Mouse (Mus musculus): ENCODE measurements around the gene Ppp1cb. TPM values are rescaled to one million over a fixed set of nuclear protein-coding genes. Genes with fewer than 3 reads are reported as not detected.
A peak's percentile ranks its signal among the peaks of the same experiment; 100 is the strongest.

Ppp1cb gene
- polyA plus RNA-seq, 1 experiment, result 21.2 TPM

DNA sequence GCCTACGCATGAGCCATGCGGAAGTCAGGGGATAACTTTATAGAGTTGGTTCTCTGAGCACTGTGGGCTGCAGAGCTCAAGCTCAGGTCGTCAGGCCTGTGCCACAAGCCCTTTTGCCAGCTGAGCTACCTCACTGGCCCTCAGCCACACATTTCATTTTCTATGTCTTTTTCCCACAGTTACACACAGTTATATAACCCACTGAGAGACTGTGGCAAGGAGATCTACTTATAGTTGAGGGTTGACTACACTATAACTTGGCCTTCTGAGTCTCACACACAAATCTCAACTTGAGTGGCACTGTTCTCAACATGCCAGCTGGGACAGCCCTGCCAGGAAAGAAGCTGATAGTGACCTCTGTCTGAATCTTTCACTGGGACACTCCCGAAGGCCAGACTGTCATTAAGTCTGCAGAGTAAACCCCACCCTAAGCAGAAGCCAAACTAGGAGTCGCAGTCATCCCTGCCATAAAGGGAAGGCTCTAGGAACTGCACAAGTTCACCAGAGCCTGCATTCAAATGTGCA is 44.1 kb upstream of the Ppp1cb start:
- no peak for TF ChIP-seq POLR2A (IDR thresholded peaks at IDR 0.05; ENCODE audit: control insufficient read depth, low read depth, low read length)
- Histone ChIP-seq H3K27me3 (ENCODE audit: control insufficient read depth, insufficient read depth, low read length) (no peaks in the 10 kb centered on the region), H3K4me1 (ENCODE audit: control insufficient read depth, insufficient read depth, low read length) (no peaks in the 10 kb centered on the region), H3K4me3 (ENCODE audit: control insufficient read depth, low read depth, low read length) (no peak overlapping the region), H3K36me3 (ENCODE audit: control insufficient read depth, insufficient read depth, low read length) (no peaks in the 10 kb centered on the region), H3K27ac (ENCODE audit: control insufficient read depth, insufficient read depth, low read depth, low read length) (no peak overlapping the region)

DNA sequence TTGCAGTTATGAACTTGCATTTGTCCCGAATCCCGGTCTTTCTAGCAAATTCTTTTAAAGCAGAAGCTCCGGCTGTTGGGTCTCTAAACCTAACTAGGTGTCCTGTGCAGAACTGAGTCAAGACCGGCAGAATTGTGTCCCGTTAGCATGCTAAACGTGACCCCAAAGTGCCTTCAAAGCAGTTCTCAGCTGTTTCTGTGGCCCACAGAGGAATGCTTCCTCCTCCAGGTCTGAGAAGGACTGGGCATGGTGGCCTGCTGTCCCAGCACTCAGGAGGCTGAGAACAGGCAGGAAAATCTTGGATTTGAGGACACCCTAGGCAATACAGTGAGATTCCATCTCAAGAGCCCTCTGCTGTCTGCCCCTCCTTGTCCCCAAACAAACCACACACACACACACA is 43.1 kb upstream of the Ppp1cb start:
- no peaks in the 10 kb centered on the region for H3K4me1 ChIP-seq (ENCODE audit: control insufficient read depth, insufficient read depth, low read length)

DNA sequence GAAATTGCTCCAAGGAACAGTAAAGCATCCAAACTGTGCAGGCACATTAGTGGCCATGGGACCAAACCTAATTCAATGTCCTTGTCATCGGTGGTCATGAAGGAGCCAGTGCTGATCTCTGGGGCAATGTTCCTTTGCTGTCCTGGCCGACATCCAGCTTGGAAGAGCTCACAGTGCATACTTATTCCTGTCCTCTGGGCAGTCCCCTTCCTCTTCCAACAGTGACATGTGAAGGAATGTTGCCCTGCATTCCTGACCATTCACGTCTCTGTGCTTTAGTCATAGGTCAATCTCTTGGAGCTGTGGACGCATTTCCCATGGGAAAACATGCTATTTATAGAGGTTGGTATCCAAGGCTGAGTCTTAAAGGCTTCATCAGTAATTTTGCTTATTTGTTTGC is 41.8 kb upstream of the Ppp1cb start:
- Histone ChIP-seq H3K36me3 (ENCODE audit: control insufficient read depth, insufficient read depth, low read length) (no peaks in the 10 kb centered on the region), H3K4me1 (ENCODE audit: control insufficient read depth, insufficient read depth, low read length) (peaks cover under 1% of the 10 kb centered on the region; the same call in 1 of the 2 replicates), H3K27me3 (ENCODE audit: control insufficient read depth, insufficient read depth, low read length) (no peaks in the 10 kb centered on the region), H3K4me3 (ENCODE audit: control insufficient read depth, low read depth, low read length) (no peak overlapping the region), H3K27ac (ENCODE audit: control insufficient read depth, insufficient read depth, low read depth, low read length) (no peak overlapping the region)
- TF ChIP-seq POLR2A (IDR thresholded peaks at IDR 0.05; ENCODE audit: control insufficient read depth, low read depth, low read length) (no peak), CTCF (IDR thresholded peaks at IDR 0.05; ENCODE audit: control insufficient read depth, insufficient read depth, insufficient replicate concordance, low read depth, low read length) (no peak)

More for the DNA sequence above, 43.1 kb upstream of the Ppp1cb start:
- H3K36me3 ChIP-seq (ENCODE audit: control insufficient read depth, insufficient read depth, low read length), result no peaks in the 10 kb centered on the region
- H3K27ac ChIP-seq (ENCODE audit: control insufficient read depth, insufficient read depth, low read depth, low read length), result no peak overlapping the region
- H3K27me3 ChIP-seq (ENCODE audit: control insufficient read depth, insufficient read depth, low read length), result no peaks in the 10 kb centered on the region
- TF ChIP-seq CTCF (IDR thresholded peaks at IDR 0.05; ENCODE audit: control insufficient read depth, insufficient read depth, insufficient replicate concordance, low read depth, low read length) (no peak), POLR2A (IDR thresholded peaks at IDR 0.05; ENCODE audit: control insufficient read depth, low read depth, low read length) (no peak)
- no peak overlapping the region for H3K4me3 ChIP-seq (ENCODE audit: control insufficient read depth, low read depth, low read length)

DNA sequence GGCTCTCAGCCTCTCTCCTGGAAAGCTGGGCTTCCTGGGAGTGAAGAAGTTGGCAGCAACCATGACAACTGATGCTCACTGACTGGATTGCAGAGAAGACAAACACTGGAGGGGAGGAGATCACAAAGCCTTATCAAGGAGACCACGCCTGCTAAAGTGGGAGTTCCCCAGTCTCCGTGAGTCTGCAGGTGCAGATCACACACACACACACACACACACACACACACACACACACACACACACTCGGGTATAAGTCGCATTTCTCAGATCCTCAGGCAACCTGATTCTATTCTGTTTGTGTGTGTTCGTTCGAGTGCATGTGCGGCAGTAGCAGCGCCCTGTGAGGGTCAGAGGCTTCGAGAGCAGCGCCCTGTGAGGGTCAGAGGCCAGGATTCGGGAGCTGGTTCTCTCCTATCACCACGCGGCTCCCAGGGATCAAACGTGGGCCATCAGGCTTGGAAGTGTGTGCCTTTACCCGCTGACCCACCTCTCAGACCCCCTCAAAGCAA is 36.5 kb upstream of the Ppp1cb start:
- H3K4me1 ChIP-seq (ENCODE audit: control insufficient read depth, insufficient read depth, low read length), result peaks cover 13% of the 10 kb centered on the region
- no peaks in the 10 kb centered on the region for H3K36me3 ChIP-seq (ENCODE audit: control insufficient read depth, insufficient read depth, low read length)
- no peaks in the 10 kb centered on the region for H3K27me3 ChIP-seq (ENCODE audit: control insufficient read depth, insufficient read depth, low read length)
- H3K4me3 ChIP-seq (ENCODE audit: control insufficient read depth, low read depth, low read length), result no peak overlapping the region; the same call in 1 of the 2 replicates
- no peak for TF ChIP-seq CTCF (IDR thresholded peaks at IDR 0.05; ENCODE audit: control insufficient read depth, insufficient read depth, insufficient replicate concordance, low read depth, low read length)
- TF ChIP-seq POLR2A (IDR thresholded peaks at IDR 0.05; ENCODE audit: control insufficient read depth, low read depth, low read length), result no peak
- H3K27ac ChIP-seq (ENCODE audit: control insufficient read depth, insufficient read depth, low read depth, low read length), result no peak overlapping the region

DNA sequence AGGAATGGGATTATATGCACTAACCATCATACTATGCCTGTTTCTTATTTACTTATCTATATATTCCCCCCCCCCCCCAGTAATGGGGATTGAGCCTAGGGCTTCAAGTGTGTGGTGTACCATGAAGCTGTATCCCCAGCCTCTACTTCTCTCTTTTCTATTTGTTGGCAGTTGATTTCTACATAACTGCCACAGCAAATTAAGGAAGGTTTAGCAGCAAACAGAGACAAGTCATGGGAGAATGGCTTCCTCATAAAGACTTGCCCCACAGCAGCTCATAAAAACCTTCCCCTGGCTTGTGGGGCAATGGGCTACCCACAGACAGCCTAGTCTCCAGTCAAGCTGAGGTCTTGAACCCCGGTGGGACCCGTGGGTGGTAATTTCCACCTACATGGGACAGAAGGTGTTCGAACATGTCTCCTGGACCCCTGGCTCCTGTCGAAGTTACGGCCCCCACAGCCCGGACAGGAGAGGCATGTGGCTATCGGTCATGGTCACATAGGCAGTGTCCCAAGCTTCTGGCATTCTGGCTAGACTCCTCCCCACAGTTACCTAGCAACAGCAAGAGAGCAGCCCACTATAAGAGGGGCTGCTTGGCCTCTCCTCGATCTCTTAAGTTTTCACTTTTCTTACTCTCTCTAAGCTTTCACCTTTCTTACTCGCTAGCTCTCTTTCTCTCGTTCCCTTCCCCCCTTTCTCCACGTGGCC is 35.1 kb upstream of the Ppp1cb start:
- H3K27ac ChIP-seq (ENCODE audit: control insufficient read depth, insufficient read depth, low read depth, low read length), result no peak overlapping the region
- H3K36me3 ChIP-seq (ENCODE audit: control insufficient read depth, insufficient read depth, low read length), result no peaks in the 10 kb centered on the region
- TF ChIP-seq CTCF (IDR thresholded peaks at IDR 0.05; ENCODE audit: control insufficient read depth, insufficient read depth, insufficient replicate concordance, low read depth, low read length) (no peak), POLR2A (IDR thresholded peaks at IDR 0.05; ENCODE audit: control insufficient read depth, low read depth, low read length) (peak; percentile 39; the same call in 1 of the 2 replicates)
- H3K4me3 ChIP-seq (ENCODE audit: control insufficient read depth, low read depth, low read length), result peak overlapping the region; percentile 68
- H3K27me3 ChIP-seq (ENCODE audit: control insufficient read depth, insufficient read depth, low read length), result no peaks in the 10 kb centered on the region
- H3K4me1 ChIP-seq (ENCODE audit: control insufficient read depth, insufficient read depth, low read length), result peaks cover 13% of the 10 kb centered on the region

DNA sequence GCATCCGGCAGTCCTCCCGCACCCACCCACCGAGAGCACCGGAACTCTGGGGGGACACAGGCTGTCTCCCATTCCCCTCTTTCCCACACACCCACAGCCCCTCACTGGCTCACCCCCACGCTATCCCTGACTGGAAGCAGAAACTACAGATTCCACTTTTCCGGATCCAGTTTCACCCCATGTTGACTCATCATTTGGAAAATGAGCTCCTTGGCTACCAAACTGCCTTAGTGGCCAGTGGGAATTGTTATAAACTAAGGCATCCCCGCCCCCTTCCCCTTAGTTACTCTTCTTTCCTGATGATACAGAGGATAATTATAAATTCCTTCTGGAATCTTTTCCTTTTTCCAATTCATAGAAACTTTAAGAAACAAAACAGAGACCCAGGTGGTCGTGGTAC is 34.2 kb upstream of the Ppp1cb start:
- TF ChIP-seq POLR2A (IDR thresholded peaks at IDR 0.05; ENCODE audit: control insufficient read depth, low read depth, low read length) (no peak), CTCF (IDR thresholded peaks at IDR 0.05; ENCODE audit: control insufficient read depth, insufficient read depth, insufficient replicate concordance, low read depth, low read length) (no peak)
- H3K4me1 ChIP-seq (ENCODE audit: control insufficient read depth, insufficient read depth, low read length), result peaks cover 13% of the 10 kb centered on the region
- H3K36me3 ChIP-seq (ENCODE audit: control insufficient read depth, insufficient read depth, low read length), result no peaks in the 10 kb centered on the region
- H3K4me3 ChIP-seq (ENCODE audit: control insufficient read depth, low read depth, low read length), result peak overlapping the region; percentile 68
- H3K27ac ChIP-seq (ENCODE audit: control insufficient read depth, insufficient read depth, low read depth, low read length), result 0 out of 2 replicates have a peak overlapping the region, but pooled peaks have one; percentile 7
- no peaks in the 10 kb centered on the region for H3K27me3 ChIP-seq (ENCODE audit: control insufficient read depth, insufficient read depth, low read length)

DNA sequence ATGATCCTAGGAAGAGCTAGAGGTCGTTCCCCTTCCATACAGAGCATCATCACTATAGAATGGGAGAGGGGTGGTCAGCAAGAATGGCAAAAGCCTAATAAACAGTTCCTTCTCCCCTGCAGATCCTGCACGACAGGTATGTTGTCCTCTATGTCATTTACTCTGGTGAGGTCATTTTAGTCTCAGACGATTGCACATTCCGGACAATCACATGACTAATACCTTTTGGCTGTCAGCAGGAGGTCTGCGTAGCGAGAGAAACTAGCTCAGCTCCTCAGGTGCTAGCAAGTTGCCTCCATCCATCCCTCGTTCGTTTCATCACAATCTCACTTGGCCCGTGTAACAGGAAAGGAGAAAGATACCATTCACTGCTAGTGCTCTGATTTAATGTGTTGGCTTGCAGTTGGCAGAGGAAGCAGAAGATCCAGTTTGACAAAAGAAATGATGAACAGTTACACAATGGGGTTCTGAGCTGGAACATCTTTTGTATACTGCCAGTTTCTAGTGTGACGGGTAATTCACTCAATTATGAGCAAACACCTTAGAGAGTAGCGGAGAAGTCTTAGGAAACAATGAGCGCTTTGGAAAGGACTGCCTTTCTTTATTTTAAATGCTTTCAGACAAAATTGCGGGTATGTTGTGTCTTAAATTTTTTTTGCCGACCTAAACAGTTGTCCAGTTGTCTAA is 33.0 kb upstream of the Ppp1cb start:
- Histone ChIP-seq H3K27ac (ENCODE audit: control insufficient read depth, insufficient read depth, low read depth, low read length) (no peak overlapping the region), H3K36me3 (ENCODE audit: control insufficient read depth, insufficient read depth, low read length) (no peaks in the 10 kb centered on the region)
- TF ChIP-seq CTCF (IDR thresholded peaks at IDR 0.05; ENCODE audit: control insufficient read depth, insufficient read depth, insufficient replicate concordance, low read depth, low read length), result no peak
- TF ChIP-seq POLR2A (IDR thresholded peaks at IDR 0.05; ENCODE audit: control insufficient read depth, low read depth, low read length), result no peak

More for the DNA sequence above, 33.0 kb upstream of the Ppp1cb start:
- Histone ChIP-seq H3K27me3 (ENCODE audit: control insufficient read depth, insufficient read depth, low read length) (no peaks in the 10 kb centered on the region), H3K4me3 (ENCODE audit: control insufficient read depth, low read depth, low read length) (no peak overlapping the region), H3K4me1 (ENCODE audit: control insufficient read depth, insufficient read depth, low read length) (peaks cover 13% of the 10 kb centered on the region)
